Mouse (Mus musculus): ENCODE data around the gene Gga1. TPM values are rescaled to one million over a fixed set of nuclear protein-coding genes. Genes with fewer than 3 reads are reported as not detected.

Gene Gga1
- polyA plus RNA-seq, 1 experiment from 2014 or later: 19.6 TPM

DNA sequence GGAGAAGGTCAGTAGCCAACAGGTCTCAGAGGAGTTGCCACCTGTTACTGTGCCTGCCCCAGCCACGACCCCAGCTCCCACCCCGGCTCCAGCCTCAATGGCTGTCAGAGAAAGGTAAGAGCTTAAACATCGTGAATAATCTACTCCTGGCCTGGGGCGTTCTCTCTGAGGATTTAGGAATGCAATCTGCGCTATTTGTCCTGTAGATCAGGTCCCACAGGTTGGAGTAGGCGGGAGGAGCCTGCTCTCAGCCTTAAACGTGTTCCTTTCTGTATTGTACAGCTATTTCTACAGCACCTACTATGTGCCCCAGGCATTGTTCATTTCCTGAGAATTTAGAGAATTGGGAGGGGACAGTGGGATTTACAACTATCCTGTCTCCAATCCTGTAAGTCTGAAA lies 31.4 kb downstream of the Gga1 start:
- Histone ChIP-seq H3K4me1 (ENCODE audit: control insufficient read depth, low read depth, low read length) (peaks cover 13% of the 10 kb centered on the region), H3K9ac (ENCODE audit: low read depth, low read length) (no peak overlapping the region), H3K4me2 (ENCODE audit: low read depth, low read length) (no peak overlapping the region), H3K27ac (ENCODE audit: low read length) (no peak overlapping the region), H3K9me3 (replicated peaks; ENCODE audit: control insufficient read depth, low read length) (no peaks in the 10 kb centered on the region), H3K27me3 (ENCODE audit: control insufficient read depth, insufficient read depth, low read depth, low read length) (no peaks in the 10 kb centered on the region), H3K36me3 (ENCODE audit: control insufficient read depth, insufficient read depth) (peaks cover 18% of the 10 kb centered on the region), H3K4me3 (ENCODE audit: low read depth, low read length) (no peak overlapping the region)
- WGBS (ENCODE audit: insufficient replicate concordance): 75% methylated on average over 7 of the region's 7 CpGs
- no peak for ATAC-seq (ENCODE audit: low read depth)

DNA sequence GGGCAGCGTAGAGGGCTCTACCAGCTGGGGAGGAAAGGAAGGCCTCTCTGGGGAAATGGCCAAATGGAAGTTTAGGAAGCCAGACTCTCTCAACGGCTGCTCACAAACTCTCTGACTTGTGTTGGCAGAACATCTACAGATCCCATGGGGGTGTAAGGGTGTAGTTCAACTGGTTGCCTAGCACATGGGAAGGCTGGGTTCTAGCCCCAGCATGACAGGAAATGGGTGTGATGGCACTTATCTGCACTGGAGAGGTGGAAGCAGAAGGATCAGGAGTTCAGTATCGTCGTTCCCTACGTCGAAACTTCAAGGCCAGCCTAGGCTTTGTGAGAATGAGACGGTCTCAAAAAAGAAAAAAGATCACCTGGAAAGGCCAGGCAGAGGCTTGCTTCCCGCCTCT lies 32.0 kb downstream of the Gga1 start:
- Histone ChIP-seq H3K9ac (ENCODE audit: low read depth, low read length) (no peak overlapping the region), H3K27ac (ENCODE audit: low read length) (no peak overlapping the region), H3K4me3 (ENCODE audit: low read depth, low read length) (no peak overlapping the region), H3K27me3 (ENCODE audit: control insufficient read depth, insufficient read depth, low read depth, low read length) (no peaks in the 10 kb centered on the region), H3K36me3 (ENCODE audit: control insufficient read depth, insufficient read depth) (peaks cover 14% of the 10 kb centered on the region), H3K4me1 (ENCODE audit: control insufficient read depth, low read depth, low read length) (peaks cover 15% of the 10 kb centered on the region), H3K4me2 (ENCODE audit: low read depth, low read length) (no peak overlapping the region), H3K9me3 (replicated peaks; ENCODE audit: control insufficient read depth, low read length) (no peaks in the 10 kb centered on the region)
- 59% methylated on average over 8 of the region's 8 CpGs for WGBS (ENCODE audit: insufficient replicate concordance)
- no peak for ATAC-seq (ENCODE audit: low read depth)

DNA sequence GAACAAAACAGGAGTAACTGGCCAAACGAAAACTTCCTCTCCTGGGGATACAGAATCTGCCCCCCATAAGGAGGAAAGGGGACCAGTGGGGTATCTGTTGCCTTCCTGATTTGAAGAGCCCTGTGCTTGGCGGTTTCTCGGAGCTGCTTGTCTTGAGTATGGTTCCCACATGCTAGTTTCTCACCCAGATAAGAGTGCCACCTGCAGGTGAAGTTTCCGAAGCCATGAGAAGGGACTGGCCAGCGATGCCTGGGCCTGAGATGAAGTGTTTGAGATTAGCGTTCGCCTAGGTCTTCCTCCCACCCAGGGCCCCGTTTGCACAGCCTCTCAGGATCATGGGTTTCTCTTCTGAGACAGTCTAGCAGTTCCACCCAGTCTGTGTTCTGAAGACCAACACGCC lies 35.0 kb downstream of the Gga1 start:
- Histone ChIP-seq H3K4me3 (ENCODE audit: low read depth, low read length) (no peak overlapping the region), H3K9me3 (replicated peaks; ENCODE audit: control insufficient read depth, low read length) (no peaks in the 10 kb centered on the region), H3K4me2 (ENCODE audit: low read depth, low read length) (no peak overlapping the region), H3K9ac (ENCODE audit: low read depth, low read length) (no peak overlapping the region), H3K27me3 (ENCODE audit: control insufficient read depth, insufficient read depth, low read depth, low read length) (no peaks in the 10 kb centered on the region), H3K36me3 (ENCODE audit: control insufficient read depth, insufficient read depth) (peaks cover 6% of the 10 kb centered on the region), H3K4me1 (ENCODE audit: control insufficient read depth, low read depth, low read length) (peaks cover 39% of the 10 kb centered on the region), H3K27ac (ENCODE audit: low read length) (no peak overlapping the region)
- 30% methylated on average over 9 of the region's 9 CpGs for WGBS (ENCODE audit: insufficient replicate concordance)
- ATAC-seq (ENCODE audit: low read depth): no peak

DNA sequence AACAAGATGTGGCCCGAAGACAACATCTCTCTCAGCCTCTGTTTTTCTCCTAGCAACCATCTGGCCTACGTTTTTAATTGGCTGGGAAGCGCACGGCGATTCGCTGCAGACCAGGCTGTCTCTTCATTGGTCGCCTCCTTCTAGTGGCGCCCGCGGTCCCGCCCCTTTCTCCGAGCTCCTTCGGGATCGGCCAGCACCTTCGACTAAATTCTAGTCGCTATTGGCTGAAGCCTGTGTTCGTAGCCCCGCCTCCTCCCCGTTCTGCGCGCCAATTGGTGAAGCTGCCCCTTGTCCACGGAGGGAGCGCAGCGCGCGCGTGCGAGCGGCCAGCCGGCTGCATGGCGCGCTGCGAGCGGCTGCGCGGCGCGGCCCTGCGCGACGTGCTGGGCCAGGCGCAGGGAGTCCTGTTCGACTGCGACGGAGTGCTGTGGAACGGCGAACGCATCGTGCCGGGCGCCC lies 36.7 kb downstream of the Gga1 start, which contains the start of gene Pdxp:
Gene Pdxp, plus strand, starts transcription at position 288 of the 459 bp plus-strand sequence.
- peak within 1 kb of the TSS; percentile 68 for H3K9ac ChIP-seq (ENCODE audit: low read depth, low read length)
- H3K36me3 ChIP-seq (ENCODE audit: control insufficient read depth, insufficient read depth): peaks cover 5% of the 10 kb centered on the region
- WGBS (ENCODE audit: insufficient replicate concordance): under 1% methylated on average over 51 of the region's 51 CpGs

DNA sequence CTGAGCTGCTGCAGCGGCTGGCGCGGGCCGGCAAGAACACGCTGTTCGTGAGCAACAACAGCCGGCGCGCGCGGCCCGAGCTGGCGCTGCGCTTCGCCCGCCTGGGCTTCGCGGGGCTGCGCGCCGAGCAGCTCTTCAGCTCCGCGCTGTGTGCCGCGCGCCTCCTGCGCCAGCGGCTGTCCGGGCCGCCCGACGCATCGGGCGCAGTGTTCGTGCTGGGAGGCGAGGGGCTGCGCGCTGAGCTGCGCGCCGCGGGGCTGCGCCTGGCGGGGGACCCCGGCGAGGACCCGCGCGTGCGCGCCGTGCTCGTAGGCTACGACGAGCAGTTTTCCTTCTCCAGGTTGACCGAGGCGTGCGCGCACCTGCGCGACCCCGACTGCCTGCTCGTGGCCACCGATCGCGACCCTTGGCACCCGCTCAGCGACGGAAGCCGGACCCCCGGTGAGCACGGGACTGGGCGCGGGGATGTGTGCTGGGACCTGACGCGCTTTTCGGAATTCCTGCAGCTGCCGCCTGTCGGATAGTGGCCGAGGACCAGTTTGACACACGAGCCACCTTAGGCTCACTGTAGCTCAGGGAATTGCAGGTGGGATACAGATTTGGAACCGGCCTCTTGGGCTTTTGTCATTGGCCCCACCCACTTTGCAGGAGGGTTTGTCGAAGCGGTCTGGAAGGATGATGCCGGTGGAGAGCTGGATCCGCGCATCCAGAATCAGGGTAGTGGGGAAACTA lies 37.3 kb downstream of the Gga1 start:
- no peaks in the 10 kb centered on the region for H3K9me3 ChIP-seq (replicated peaks; ENCODE audit: control insufficient read depth, low read length)
- H3K4me1 ChIP-seq (ENCODE audit: control insufficient read depth, low read depth, low read length): peaks cover 39% of the 10 kb centered on the region
- no peaks in the 10 kb centered on the region for H3K27me3 ChIP-seq (ENCODE audit: control insufficient read depth, insufficient read depth, low read depth, low read length)
- peaks cover 5% of the 10 kb centered on the region for H3K36me3 ChIP-seq (ENCODE audit: control insufficient read depth, insufficient read depth)
- no peak overlapping the region; the same call in none of the 2 replicates for H3K27ac ChIP-seq (ENCODE audit: low read length)
- H3K9ac ChIP-seq (ENCODE audit: low read depth, low read length): peak overlapping the region; percentile 68
- H3K4me2 ChIP-seq (ENCODE audit: low read depth, low read length): peak overlapping the region; percentile 99
- peak overlapping the region; percentile 68 for H3K4me3 ChIP-seq (ENCODE audit: low read depth, low read length)
- under 1% methylated on average over 82 of the region's 87 CpGs for WGBS (ENCODE audit: insufficient replicate concordance)
- peak; percentile 41 for ATAC-seq (ENCODE audit: low read depth)

More for the DNA sequence above, 36.7 kb downstream of the Gga1 start, which contains the start of gene Pdxp:
- no peak within 1 kb of the TSS; the same call in none of the 2 replicates for H3K27ac ChIP-seq (ENCODE audit: low read length)
- peak; percentile 91 for ATAC-seq (ENCODE audit: low read depth)
- peak within 1 kb of the TSS; percentile 68 for H3K4me3 ChIP-seq (ENCODE audit: low read depth, low read length)
- peak within 1 kb of the TSS; percentile 99 for H3K4me2 ChIP-seq (ENCODE audit: low read depth, low read length)
- no peaks in the 10 kb centered on the region for H3K9me3 ChIP-seq (replicated peaks; ENCODE audit: control insufficient read depth, low read length)
- H3K27me3 ChIP-seq (ENCODE audit: control insufficient read depth, insufficient read depth, low read depth, low read length): no peaks in the 10 kb centered on the region
- peaks cover 39% of the 10 kb centered on the region for H3K4me1 ChIP-seq (ENCODE audit: control insufficient read depth, low read depth, low read length)

DNA sequence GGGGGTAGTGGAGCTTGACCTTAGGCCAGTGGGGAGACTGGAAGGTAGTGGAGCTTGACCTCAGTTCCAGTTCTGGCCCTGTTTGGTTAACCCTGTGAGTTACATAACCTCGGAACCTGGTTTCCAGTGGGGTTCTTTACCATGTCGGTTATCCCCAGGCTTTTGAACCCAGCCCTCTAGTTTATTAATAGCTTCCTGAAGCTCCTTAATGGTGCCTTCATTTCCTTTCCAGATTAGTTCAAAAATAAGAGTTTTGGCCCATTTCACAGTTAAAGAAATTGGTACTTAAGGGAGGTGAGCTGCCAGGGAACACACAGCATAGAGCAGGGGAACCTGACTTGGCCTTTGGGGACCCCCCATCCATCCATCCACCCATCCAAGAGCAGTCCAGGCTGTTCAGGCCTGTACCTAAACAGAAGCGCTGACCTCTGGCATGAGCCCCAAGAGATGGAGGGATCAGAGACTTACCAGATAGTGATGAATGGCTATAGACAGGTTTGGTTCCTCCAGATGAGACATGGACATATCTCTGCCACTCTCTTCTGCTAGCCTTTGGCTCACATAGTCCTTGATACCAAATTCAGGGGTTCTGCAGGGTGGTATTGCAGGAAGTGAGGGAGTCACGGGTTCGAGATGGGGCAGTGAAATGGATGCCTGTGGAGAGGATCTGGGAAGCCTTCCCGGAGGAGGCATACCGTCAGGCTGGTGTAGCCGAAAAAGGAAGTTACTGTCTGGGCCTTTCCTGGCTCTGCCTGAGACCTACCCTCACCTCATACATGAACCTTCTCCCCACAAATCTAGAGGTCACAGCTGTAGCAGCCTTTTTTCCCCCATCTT lies 38.1 kb downstream of the Gga1 start:
- peak overlapping the region; percentile 68 for H3K4me3 ChIP-seq (ENCODE audit: low read depth, low read length)
- no peak overlapping the region for H3K27ac ChIP-seq (ENCODE audit: low read length)
- H3K4me2 ChIP-seq (ENCODE audit: low read depth, low read length): peak overlapping the region; percentile 99
- H3K9ac ChIP-seq (ENCODE audit: low read depth, low read length): peak overlapping the region; percentile 68
- peaks cover 39% of the 10 kb centered on the region for H3K4me1 ChIP-seq (ENCODE audit: control insufficient read depth, low read depth, low read length)
- H3K27me3 ChIP-seq (ENCODE audit: control insufficient read depth, insufficient read depth, low read depth, low read length): no peaks in the 10 kb centered on the region
- 43% methylated on average over 8 of the region's 8 CpGs for WGBS (ENCODE audit: insufficient replicate concordance)
- H3K36me3 ChIP-seq (ENCODE audit: control insufficient read depth, insufficient read depth): peaks cover 5% of the 10 kb centered on the region
- no peaks in the 10 kb centered on the region for H3K9me3 ChIP-seq (replicated peaks; ENCODE audit: control insufficient read depth, low read length)
- ATAC-seq (ENCODE audit: low read depth): no peak

DNA sequence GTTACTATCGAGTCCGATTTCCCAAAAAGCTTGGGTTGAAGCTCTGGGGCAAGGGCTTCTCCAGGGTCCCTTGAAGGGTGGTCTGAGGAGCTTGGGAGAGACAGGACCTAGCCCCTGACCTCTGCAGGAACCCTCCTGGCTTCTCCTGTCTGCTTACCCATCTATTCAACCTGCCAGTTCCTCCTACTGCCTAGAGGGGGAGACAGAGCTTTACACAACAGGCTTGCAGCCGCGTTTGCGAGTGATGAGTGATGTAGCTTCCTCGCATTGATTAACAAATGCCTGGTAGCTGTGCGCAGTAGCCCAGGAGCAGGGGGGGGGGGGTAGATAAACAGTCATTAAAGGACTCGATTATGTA lies 38.6 kb downstream of the Gga1 start:
- peak overlapping the region; percentile 15; the same call in 1 of the 2 replicates for H3K4me3 ChIP-seq (ENCODE audit: low read depth, low read length)
- peaks cover 39% of the 10 kb centered on the region for H3K4me1 ChIP-seq (ENCODE audit: control insufficient read depth, low read depth, low read length)
- H3K36me3 ChIP-seq (ENCODE audit: control insufficient read depth, insufficient read depth): peaks cover 5% of the 10 kb centered on the region
- H3K27ac ChIP-seq (ENCODE audit: low read length): no peak overlapping the region
- H3K4me2 ChIP-seq (ENCODE audit: low read depth, low read length): peak overlapping the region; percentile 99
- 1% methylated on average over 8 of the region's 8 CpGs for WGBS (ENCODE audit: insufficient replicate concordance)
- no peaks in the 10 kb centered on the region for H3K27me3 ChIP-seq (ENCODE audit: control insufficient read depth, insufficient read depth, low read depth, low read length)
- no peaks in the 10 kb centered on the region for H3K9me3 ChIP-seq (replicated peaks; ENCODE audit: control insufficient read depth, low read length)
- peak; percentile 31 for ATAC-seq (ENCODE audit: low read depth)
- H3K9ac ChIP-seq (ENCODE audit: low read depth, low read length): no peak overlapping the region

DNA sequence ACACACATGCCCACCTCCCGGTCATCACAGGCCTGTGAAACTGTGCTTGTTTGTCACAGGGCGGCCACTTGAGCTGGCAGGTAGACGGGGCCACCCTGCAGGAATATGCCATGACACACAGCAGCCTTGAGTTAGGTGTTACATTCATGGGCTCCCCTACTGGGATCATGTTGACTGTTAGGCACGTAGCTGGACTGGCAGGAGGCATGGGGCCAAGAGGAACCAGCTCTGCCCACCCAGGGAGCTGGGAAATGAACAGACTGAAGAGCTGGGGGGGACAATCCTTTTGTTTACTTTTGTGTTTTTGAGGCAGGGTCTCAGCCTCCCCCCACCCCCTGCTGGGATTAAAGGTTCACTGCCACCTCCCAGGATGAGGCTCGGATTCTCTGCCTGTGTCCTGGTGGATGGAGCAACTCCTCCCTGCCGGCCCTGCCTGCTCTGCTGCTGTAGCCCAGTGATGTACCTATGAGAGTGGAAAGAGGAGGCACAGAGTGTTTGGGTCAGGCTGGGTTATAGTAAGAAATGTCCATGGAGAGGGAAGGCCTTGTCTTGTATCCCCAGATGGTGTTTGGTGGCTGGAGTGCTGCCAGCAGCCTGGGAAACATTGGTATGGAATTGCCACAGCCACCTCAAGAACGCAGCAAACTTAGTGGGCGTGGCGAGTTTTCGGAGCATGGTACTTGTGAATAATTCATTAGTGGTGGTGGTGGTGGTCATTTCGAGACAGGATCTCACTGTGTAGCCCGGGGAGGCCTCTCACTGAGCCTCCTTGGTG lies 39.2 kb downstream of the Gga1 start:
- Histone ChIP-seq H3K9me3 (replicated peaks; ENCODE audit: control insufficient read depth, low read length) (no peaks in the 10 kb centered on the region), H3K36me3 (ENCODE audit: control insufficient read depth, insufficient read depth) (no peaks in the 10 kb centered on the region; the same call in none of the 2 replicates), H3K4me2 (ENCODE audit: low read depth, low read length) (peak overlapping the region; percentile 4; the same call in 1 of the 2 replicates), H3K27ac (ENCODE audit: low read length) (no peak overlapping the region), H3K9ac (ENCODE audit: low read depth, low read length) (no peak overlapping the region), H3K4me3 (ENCODE audit: low read depth, low read length) (0 out of 2 replicates have a peak overlapping the region, but pooled peaks have one; percentile 6), H3K4me1 (ENCODE audit: control insufficient read depth, low read depth, low read length) (peaks cover 40% of the 10 kb centered on the region), H3K27me3 (ENCODE audit: control insufficient read depth, insufficient read depth, low read depth, low read length) (no peaks in the 10 kb centered on the region)
- no peak for ATAC-seq (ENCODE audit: low read depth)
- WGBS (ENCODE audit: insufficient replicate concordance): 81% methylated on average over 12 of the region's 12 CpGs
